Mouse (Mus musculus): Measurements from ENCODE around the gene Fn3krp. TPM values are rescaled to one million over a fixed set of nuclear protein-coding genes. Genes with fewer than 3 reads are reported as not detected.

Fn3krp gene
- polyA plus RNA-seq, 1 experiment from 2014 or later: 14.6 TPM

DNA sequence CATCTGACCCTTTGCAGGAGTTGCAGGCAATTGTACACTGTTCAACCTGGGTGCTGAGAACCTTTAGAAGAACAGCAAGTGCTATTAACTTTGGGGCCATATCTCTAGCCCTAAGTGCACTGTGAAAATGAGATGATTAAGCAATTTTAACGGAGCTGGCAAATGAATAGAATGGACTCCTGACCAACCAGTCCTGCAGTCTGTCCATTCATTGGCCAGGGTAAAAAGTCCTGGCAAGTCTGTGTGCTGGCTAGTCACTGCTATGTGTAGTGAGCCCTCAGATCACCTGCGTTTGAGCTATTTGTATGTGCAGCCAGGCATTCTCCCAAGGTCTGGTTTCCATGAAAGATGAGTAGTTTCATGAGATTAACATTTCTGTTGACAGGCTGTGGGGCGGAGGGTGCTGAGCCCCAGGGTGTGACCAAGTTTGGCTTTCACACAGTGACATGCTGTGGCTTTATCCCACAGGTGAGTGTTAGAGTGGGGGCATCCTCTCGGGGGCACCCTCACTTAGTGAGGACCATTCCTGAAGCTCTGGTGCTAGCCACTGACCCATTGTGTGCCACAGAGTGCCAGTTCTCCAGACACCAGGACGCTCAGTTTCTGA is 18.6 kb downstream of the Fn3krp start:
- DNase-seq (no peak), ATAC-seq (peak; percentile 47)
- H3K4me3 ChIP-seq (ENCODE audit: low read depth, low read length): no peak overlapping the region
- H3K4me2 ChIP-seq (ENCODE audit: low read depth, low read length): peak overlapping the region; percentile 18
- no peak overlapping the region for H3K9ac ChIP-seq (replicated peaks)
- WGBS (ENCODE audit: insufficient replicate concordance): 62% methylated on average over 5 of the region's 5 CpGs
- peaks cover 14% of the 10 kb centered on the region; the same call in 1 of the 2 replicates for H3K4me1 ChIP-seq (ENCODE audit: insufficient read depth)
- 0 out of 2 replicates have a peak overlapping the region, but pooled peaks have one; percentile 30 for H3K27ac ChIP-seq (ENCODE audit: low read depth)
- no peaks in the 10 kb centered on the region for H3K9me3 ChIP-seq (ENCODE audit: low read length)
- H3K36me3 ChIP-seq (replicated peaks; ENCODE audit: insufficient read depth, low read length): no peaks in the 10 kb centered on the region; the same call in 1 of the 2 replicates
- TF ChIP-seq EP300 (IDR thresholded peaks at IDR 0.05; ENCODE audit: low read depth) (no peak), CTCF (IDR thresholded peaks at IDR 0.05; ENCODE audit: low read depth) (no peak)
- no peaks in the 10 kb centered on the region for H3K27me3 ChIP-seq (ENCODE audit: insufficient read depth, low read length)

DNA sequence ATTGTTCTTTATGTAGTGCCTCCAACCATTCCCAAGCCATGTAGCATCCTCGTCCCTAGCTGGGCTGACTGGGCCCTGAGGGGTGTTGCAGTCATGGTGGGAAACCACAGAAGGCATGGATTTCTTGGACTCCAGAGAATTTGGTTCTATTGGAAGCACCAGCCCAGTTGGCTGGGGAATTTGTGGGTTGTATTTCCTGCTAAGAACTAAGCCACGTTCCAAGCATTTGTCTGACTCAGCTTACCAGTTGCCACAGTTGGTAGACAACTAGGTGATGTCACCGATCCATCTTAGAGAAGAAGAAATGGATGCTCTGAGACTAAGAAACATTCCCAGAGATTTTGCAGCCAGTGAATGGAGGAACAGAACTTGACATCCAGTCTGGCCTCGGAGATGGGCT is 20.5 kb downstream of the Fn3krp start:
- Histone ChIP-seq H3K27ac (ENCODE audit: low read depth) (no peak overlapping the region), H3K9ac (replicated peaks) (no peak overlapping the region), H3K4me3 (ENCODE audit: low read depth, low read length) (no peak overlapping the region), H3K4me2 (ENCODE audit: low read depth, low read length) (no peak overlapping the region), H3K4me1 (ENCODE audit: insufficient read depth) (peaks cover 10% of the 10 kb centered on the region; the same call in 1 of the 2 replicates), H3K36me3 (replicated peaks; ENCODE audit: insufficient read depth, low read length) (no peaks in the 10 kb centered on the region; the same call in 1 of the 2 replicates), H3K9me3 (ENCODE audit: low read length) (no peaks in the 10 kb centered on the region), H3K27me3 (ENCODE audit: insufficient read depth, low read length) (peaks cover 4% of the 10 kb centered on the region; the same call in 1 of the 2 replicates)
- WGBS (ENCODE audit: insufficient replicate concordance): 80% methylated on average over 4 of the region's 4 CpGs
- no peak for ATAC-seq
- DNase-seq: no peak
- TF ChIP-seq CTCF (IDR thresholded peaks at IDR 0.05; ENCODE audit: low read depth) (no peak), EP300 (IDR thresholded peaks at IDR 0.05; ENCODE audit: low read depth) (no peak)

DNA sequence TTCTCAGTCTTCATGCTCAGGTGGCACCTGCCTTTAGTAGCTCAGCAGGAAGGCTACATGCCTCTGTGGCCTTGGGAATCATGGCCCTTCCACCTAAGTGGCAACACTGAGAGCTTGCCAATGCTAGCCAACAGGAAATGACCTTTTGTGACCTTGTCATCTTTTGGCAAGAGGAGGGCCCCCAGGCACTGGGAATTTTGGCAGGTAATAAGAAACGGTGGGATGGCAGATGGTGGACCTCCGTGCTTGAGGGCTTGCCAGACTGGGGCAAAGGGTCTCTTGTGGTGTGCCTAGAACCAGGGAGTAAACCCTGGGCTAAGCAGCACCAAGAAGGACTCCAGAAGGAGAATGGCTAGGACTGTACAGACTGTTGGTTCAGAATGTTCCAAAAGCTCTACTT is 20.9 kb downstream of the Fn3krp start:
- Histone ChIP-seq H3K36me3 (replicated peaks; ENCODE audit: insufficient read depth, low read length) (no peaks in the 10 kb centered on the region; the same call in 1 of the 2 replicates), H3K4me1 (ENCODE audit: insufficient read depth) (peaks cover 7% of the 10 kb centered on the region; the same call in 1 of the 2 replicates), H3K27me3 (ENCODE audit: insufficient read depth, low read length) (peaks cover 4% of the 10 kb centered on the region; the same call in 1 of the 2 replicates), H3K27ac (ENCODE audit: low read depth) (no peak overlapping the region), H3K9me3 (ENCODE audit: low read length) (no peaks in the 10 kb centered on the region), H3K9ac (replicated peaks) (no peak overlapping the region), H3K4me3 (ENCODE audit: low read depth, low read length) (no peak overlapping the region), H3K4me2 (ENCODE audit: low read depth, low read length) (no peak overlapping the region)
- no peak for TF ChIP-seq EP300 (IDR thresholded peaks at IDR 0.05; ENCODE audit: low read depth)
- no peak for TF ChIP-seq CTCF (IDR thresholded peaks at IDR 0.05; ENCODE audit: low read depth)
- DNase-seq: no peak
- 58% methylated on average over 2 of the region's 2 CpGs for WGBS (ENCODE audit: insufficient replicate concordance)
- no peak for ATAC-seq

- Histone ChIP-seq H3K4me1 (ENCODE audit: insufficient read depth) (peaks cover 15% of the 10 kb centered on the region), H3K9ac (replicated peaks) (0 out of 2 replicates have a peak overlapping the region, but pooled peaks have one; percentile 7), H3K27me3 (ENCODE audit: insufficient read depth, low read length) (peaks cover 1% of the 10 kb centered on the region; the same call in 1 of the 2 replicates), H3K27ac (ENCODE audit: low read depth) (no peak overlapping the region), H3K9me3 (ENCODE audit: low read length) (no peaks in the 10 kb centered on the region), H3K36me3 (replicated peaks; ENCODE audit: insufficient read depth, low read length) (peaks cover 9% of the 10 kb centered on the region; the same call in 1 of the 2 replicates), H3K4me2 (ENCODE audit: low read depth, low read length) (peak overlapping the region; percentile 82), H3K4me3 (ENCODE audit: low read depth, low read length) (peak overlapping the region; percentile 77)
- WGBS (ENCODE audit: insufficient replicate concordance): 27% methylated on average over 9 of the region's 9 CpGs
- TF ChIP-seq CTCF (IDR thresholded peaks at IDR 0.05; ENCODE audit: low read depth) (no peak), EP300 (IDR thresholded peaks at IDR 0.05; ENCODE audit: low read depth) (no peak)
- ATAC-seq: no peak
- DNase-seq: no peak
These were observed 30.1 kb downstream of the Fn3krp start for GRCm38 (mm10) chr11:121451216-121451726.

DNA sequence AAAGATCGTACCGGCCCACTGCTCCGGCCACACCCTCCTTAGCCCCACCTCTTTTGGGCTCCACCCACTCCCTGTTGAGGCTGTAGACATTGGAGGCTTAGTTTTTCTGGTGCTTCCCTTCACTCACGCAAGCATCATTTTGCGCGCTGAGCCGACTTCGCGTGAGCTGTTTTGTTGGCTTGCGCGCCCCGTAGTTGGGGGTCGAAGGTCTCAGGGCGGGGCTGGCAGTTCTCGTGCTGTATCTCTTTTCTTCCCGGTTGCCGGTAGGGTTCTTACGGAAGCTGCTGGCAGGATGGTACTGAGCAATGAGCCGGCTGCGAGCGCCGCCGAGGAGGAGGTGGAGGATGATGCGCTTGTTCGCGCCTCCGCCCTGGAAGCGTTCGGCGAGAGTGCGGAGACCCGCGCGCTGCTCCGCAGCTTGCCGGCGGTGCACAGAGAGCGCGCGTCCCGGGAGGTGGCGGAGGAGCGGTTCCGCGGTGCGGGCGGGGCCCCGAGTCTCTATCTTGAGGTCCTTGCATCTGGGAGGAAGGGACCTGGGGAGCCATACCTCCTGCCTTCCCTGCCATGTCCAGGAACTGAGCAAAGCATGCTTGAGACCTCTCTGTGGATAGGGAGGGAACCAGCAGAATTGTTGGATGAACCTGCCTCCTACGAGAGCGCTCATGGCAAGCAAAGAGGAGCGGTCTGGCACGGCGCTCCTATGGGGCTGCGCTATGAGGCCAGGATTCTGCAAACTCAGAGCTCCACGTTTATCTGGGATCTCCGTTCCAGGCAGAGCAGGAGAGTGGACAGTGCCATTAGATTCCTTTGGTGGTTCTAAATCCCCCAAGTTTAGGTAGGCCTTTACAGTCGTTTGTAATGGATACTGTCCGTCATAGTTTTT is 30.8 kb downstream of the Fn3krp start, which contains the start of gene Tbcd:
Gene Tbcd (plus strand): TSS at position 197 of the 883 bp plus-strand sequence.
- WGBS (ENCODE audit: insufficient replicate concordance): 1% methylated on average over 57 of the region's 58 CpGs
- TF ChIP-seq CTCF (IDR thresholded peaks at IDR 0.05; ENCODE audit: low read depth) (peak; percentile 17; the same call in 1 of the 2 replicates), EP300 (IDR thresholded peaks at IDR 0.05; ENCODE audit: low read depth) (no peak)

More for the DNA sequence above, 30.8 kb downstream of the Fn3krp start, which contains the start of gene Tbcd:
- no peaks in the 10 kb centered on the region for H3K9me3 ChIP-seq (ENCODE audit: low read length)
- H3K4me1 ChIP-seq (ENCODE audit: insufficient read depth): peaks cover 15% of the 10 kb centered on the region
- peak within 1 kb of the TSS; percentile 77 for H3K4me3 ChIP-seq (ENCODE audit: low read depth, low read length)
- H3K4me2 ChIP-seq (ENCODE audit: low read depth, low read length): peak within 1 kb of the TSS; percentile 82
- DNase-seq: peak; percentile 95
- peaks cover 9% of the 10 kb centered on the region; the same call in 1 of the 2 replicates for H3K36me3 ChIP-seq (replicated peaks; ENCODE audit: insufficient read depth, low read length)
- peak; percentile 95 for ATAC-seq
- peak within 1 kb of the TSS; percentile 52 for H3K27ac ChIP-seq (ENCODE audit: low read depth)
- H3K9ac ChIP-seq (replicated peaks): peak within 1 kb of the TSS; percentile 61
- H3K27me3 ChIP-seq (ENCODE audit: insufficient read depth, low read length): no peaks in the 10 kb centered on the region
